Mouse (Mus musculus) hindbrain, embryonic 14.5 days (tissue): Measurements from ENCODE around the gene Anks1b. TPM values are rescaled to one million over a fixed set of nuclear protein-coding genes. Genes with fewer than 3 reads are reported as not detected.

Source experiments
- ATAC-seq: fragments of 200-750 bp; cut with Nextera tagmentation; 2 replicates; pipeline ENCODE4 v1.8.0; 2017; ENCODE audit warnings: moderate number of reproducible peaks, mild to moderate bottlenecking, moderate TSS enrichment, moderate library complexity; ENCODE audit not compliant: low FRiP score
- DNase-seq: peaks from one replicate; pipeline ENCODE4 v3.0.0-alpha.2; 2015; ENCODE audit warnings: low spot score
- H3K27ac ChIP-seq: fragments of 300-500 bp; sonication (generic); 2 replicates; pipeline ENCODE4 v1.5.1; 2014; ENCODE audit warnings: mild to moderate bottlenecking, moderate library complexity
- H3K27me3 ChIP-seq: fragments of 300-500 bp; sonication (generic); 2 replicates; pipeline ENCODE4 v1.6.1; 2014; ENCODE audit warnings: mild to moderate bottlenecking, low read length, mixed read lengths; ENCODE audit not compliant: control insufficient read depth, insufficient read depth
- H3K36me3 ChIP-seq: fragments of 300-500 bp; sonication (generic); replicated peaks from 2 replicates; pipeline ENCODE4 v1.6.1; 2014; ENCODE audit not compliant: control insufficient read depth, insufficient read depth
- H3K4me1 ChIP-seq: fragments of 300-500 bp; sonication (generic); replicated peaks from 2 replicates; pipeline ENCODE4 v1.6.1; 2014; ENCODE audit warnings: antibody characterized with exemption, low read length, mixed read lengths; ENCODE audit not compliant: control insufficient read depth, insufficient read depth
- H3K4me2 ChIP-seq: fragments of 300-500 bp; sonication (generic); replicated peaks from 2 replicates; pipeline ENCODE4 v1.6.1; 2014; ENCODE audit warnings: mild to moderate bottlenecking, moderate library complexity
- H3K4me3 ChIP-seq: fragments of 300-500 bp; sonication (generic); replicated peaks from 2 replicates; pipeline ENCODE4 v1.5.1; 2014; ENCODE audit warnings: mild to moderate bottlenecking, low read length
- H3K9ac ChIP-seq: fragments of 300-500 bp; sonication (generic); 2 replicates; pipeline ENCODE4 v1.6.1; 2014
- H3K9me3 ChIP-seq: fragments of 300-500 bp; sonication (generic); 2 replicates; pipeline ENCODE4 v1.6.1; 2016; ENCODE audit warnings: low read length; ENCODE audit not compliant: control insufficient read depth
- WGBS: fragments of 180-500 bp; shearing (Covaris S2); extraction: QIAGEN DNeasy Blood & Tissue Kit; methylation state at CpG from one replicate; pipeline ENCODE4 v1.1.7; 2014; 5-methylcytosine and 5-hydroxymethylcytosine counted together
- polyA plus RNA-seq: library from polyadenylated mRNA; unstranded; fragments of >200 nt; fragmentation: Nextera tagmentation; extraction: Ambion mirVana; gene quantifications from 2 replicates; pipeline ENCODE4 v1.2.1, GENCODE M21; 2014

The Anks1b gene
- polyA plus RNA-seq, 1 experiment from 2014 or later = 69.4 TPM

GRCm38 (mm10) chr10:90507561-90507960 is 634.3 kb downstream of the Anks1b start:
- no peak overlapping the region for H3K9ac ChIP-seq
- 0 out of 2 replicates have a peak, but pooled peaks cover 3% of the 10 kb centered on the region for H3K9me3 ChIP-seq
- ATAC-seq (no peak), DNase-seq (no peak)
- H3K4me3 ChIP-seq = no peak overlapping the region
- H3K4me2 ChIP-seq = no peak overlapping the region
- no peaks in the 10 kb centered on the region for H3K4me1 ChIP-seq
- no peak overlapping the region for H3K27ac ChIP-seq
- no peaks in the 10 kb centered on the region for H3K36me3 ChIP-seq
- H3K27me3 ChIP-seq = no peaks in the 10 kb centered on the region
- WGBS = 39% methylated on average over 1 of the region's 1 CpGs

- no peak for ATAC-seq
- Histone ChIP-seq H3K4me1 (no peaks in the 10 kb centered on the region), H3K27me3 (no peaks in the 10 kb centered on the region), H3K9ac (no peak overlapping the region), H3K9me3 (no peaks in the 10 kb centered on the region), H3K36me3 (no peaks in the 10 kb centered on the region), H3K27ac (no peak overlapping the region), H3K4me2 (no peak overlapping the region), H3K4me3 (no peak overlapping the region)
- 87% methylated on average over 9 of the region's 9 CpGs for WGBS
- no peak for DNase-seq
These were observed 639.5 kb downstream of the Anks1b start for GRCm38 (mm10) chr10:90512801-90513200.

- Histone ChIP-seq H3K4me1 (0 out of 2 replicates have a peak, but pooled peaks cover 10% of the 10 kb centered on the region), H3K9me3 (no peaks in the 10 kb centered on the region), H3K36me3 (no peaks in the 10 kb centered on the region), H3K27ac (0 out of 2 replicates have a peak overlapping the region, but pooled peaks have one; percentile 4), H3K27me3 (no peaks in the 10 kb centered on the region), H3K4me3 (no peak overlapping the region), H3K4me2 (no peak overlapping the region), H3K9ac (no peak overlapping the region)
- WGBS = 10% methylated on average over 1 of the region's 1 CpGs
- ATAC-seq (peak; percentile 57; the same call in 1 of the 2 replicates), DNase-seq (no peak)
These were observed 658.5 kb downstream of the Anks1b start for GRCm38 (mm10) chr10:90531813-90532212.

GRCm38 (mm10) chr10:90535370-90535769 is 662.1 kb downstream of the Anks1b start:
- 0 out of 2 replicates have a peak, but pooled peaks cover 10% of the 10 kb centered on the region for H3K4me1 ChIP-seq
- H3K4me2 ChIP-seq = no peak overlapping the region
- no peaks in the 10 kb centered on the region for H3K27me3 ChIP-seq
- H3K4me3 ChIP-seq = no peak overlapping the region
- H3K36me3 ChIP-seq = no peaks in the 10 kb centered on the region
- no peaks in the 10 kb centered on the region for H3K9me3 ChIP-seq
- ATAC-seq (no peak), DNase-seq (no peak)
- 93% methylated on average over 2 of the region's 2 CpGs for WGBS
- H3K27ac ChIP-seq = no peak overlapping the region
- H3K9ac ChIP-seq = no peak overlapping the region

- WGBS = 52% methylated on average over 3 of the region's 3 CpGs
- Histone ChIP-seq H3K36me3 (no peaks in the 10 kb centered on the region), H3K9ac (no peak overlapping the region), H3K27ac (no peak overlapping the region), H3K9me3 (no peaks in the 10 kb centered on the region), H3K27me3 (no peaks in the 10 kb centered on the region), H3K4me3 (no peak overlapping the region), H3K4me2 (no peak overlapping the region), H3K4me1 (no peaks in the 10 kb centered on the region)
- DNase-seq (no peak), ATAC-seq (no peak)
These were observed 673.3 kb downstream of the Anks1b start for GRCm38 (mm10) chr10:90546635-90547034.

GRCm38 (mm10) chr10:90562906-90563305 is 689.6 kb downstream of the Anks1b start:
- DNase-seq = no peak
- Histone ChIP-seq H3K27ac (no peak overlapping the region), H3K9me3 (no peaks in the 10 kb centered on the region), H3K36me3 (no peaks in the 10 kb centered on the region), H3K27me3 (no peaks in the 10 kb centered on the region), H3K4me3 (no peak overlapping the region), H3K4me1 (no peaks in the 10 kb centered on the region), H3K9ac (no peak overlapping the region), H3K4me2 (no peak overlapping the region)
- 83% methylated on average over 7 of the region's 7 CpGs for WGBS
- no peak for ATAC-seq

- Histone ChIP-seq H3K27me3 (no peaks in the 10 kb centered on the region), H3K4me3 (peak overlapping the region; percentile 41)
- 10% methylated on average over 29 of the region's 29 CpGs for WGBS
These were observed 703.1 kb downstream of the Anks1b start for GRCm38 (mm10) chr10:90576191-90577098.

GRCm38 (mm10) chr10:90577099-90577461 is 703.8 kb downstream of the Anks1b start:
- Histone ChIP-seq H3K36me3 (no peaks in the 10 kb centered on the region), H3K27me3 (no peaks in the 10 kb centered on the region), H3K4me1 (no peaks in the 10 kb centered on the region; the same call in 1 of the 2 replicates), H3K9ac (peak overlapping the region; percentile 72), H3K27ac (peak overlapping the region; percentile 92), H3K4me2 (peak overlapping the region; percentile 71), H3K4me3 (peak overlapping the region; percentile 41), H3K9me3 (no peaks in the 10 kb centered on the region)
- ATAC-seq = peak; percentile 9; the same call in 1 of the 2 replicates
- DNase-seq = peak; percentile 59
- WGBS = 39% methylated on average over 6 of the region's 6 CpGs

More at GRCm38 (mm10) chr10:90576191-90577098, 703.1 kb downstream of the Anks1b start:
- peak; percentile 76 for DNase-seq
- peak; percentile 97 for ATAC-seq
- peak overlapping the region; percentile 71 for H3K4me2 ChIP-seq
- H3K4me1 ChIP-seq = no peaks in the 10 kb centered on the region; the same call in 1 of the 2 replicates
- peak overlapping the region; percentile 72 for H3K9ac ChIP-seq
- no peaks in the 10 kb centered on the region for H3K36me3 ChIP-seq
- no peaks in the 10 kb centered on the region for H3K9me3 ChIP-seq
- peak overlapping the region; percentile 92 for H3K27ac ChIP-seq

- 64% methylated on average over 9 of the region's 9 CpGs for WGBS
- H3K27me3 ChIP-seq = no peaks in the 10 kb centered on the region
- peak overlapping the region; percentile 72 for H3K9ac ChIP-seq
- peak overlapping the region; percentile 71 for H3K4me2 ChIP-seq
- H3K4me1 ChIP-seq = no peaks in the 10 kb centered on the region; the same call in 1 of the 2 replicates
- DNase-seq = no peak
- H3K9me3 ChIP-seq = no peaks in the 10 kb centered on the region
- no peak for ATAC-seq
- peak overlapping the region; percentile 92 for H3K27ac ChIP-seq
- no peaks in the 10 kb centered on the region for H3K36me3 ChIP-seq
- peak overlapping the region; percentile 41 for H3K4me3 ChIP-seq
These were observed 704.5 kb downstream of the Anks1b start for GRCm38 (mm10) chr10:90577777-90578176.
